Mouse (Mus musculus) ES-E14 (cell line): ENCODE measurements around the gene Slc16a9.

Source experiments
- CHD2 ChIP-seq: IDR thresholded peaks from 2 replicates; pipeline ENCODE4 v1.6.1; 2014; ENCODE audit warnings: mild to moderate bottlenecking, low read depth, low read length, inconsistent platforms
- HCFC1 ChIP-seq: IDR thresholded peaks from 2 replicates; pipeline ENCODE4 v1.6.1; 2012; ENCODE audit warnings: low read length, inconsistent platforms, borderline replicate concordance; ENCODE audit not compliant: insufficient read depth
- MAFK ChIP-seq: IDR thresholded peaks from 2 replicates; pipeline ENCODE4 v1.6.1; 2014; ENCODE audit warnings: mild to moderate bottlenecking, low read depth, low read length, inconsistent platforms; ENCODE audit not compliant: insufficient read depth
- ZC3H11A ChIP-seq: IDR thresholded peaks from 2 replicates; pipeline ENCODE4 v1.6.1; 2012; ENCODE audit warnings: low read depth, mild to moderate bottlenecking, inconsistent platforms, low read length, borderline replicate concordance
- ZNF384 ChIP-seq: IDR thresholded peaks from 2 replicates; pipeline ENCODE4 v1.6.1; 2012; ENCODE audit warnings: low read depth, low read length, inconsistent platforms

- TF ChIP-seq ZNF384 (no peak), MAFK (no peak), ZC3H11A (no peak), HCFC1 (no peak), CHD2 (no peak)
Observed at GRCm38 (mm10) chr10:70226608-70227007, 18.3 kb upstream of the Slc16a9 start.
